Mouse (Mus musculus): ENCODE results near the gene Slc26a8.

The Slc26a8 gene

GRCm38 (mm10) chr17:28698245-28698644 is 8.2 kb upstream of the Slc26a8 start:
- DNase-seq = no peak

DNA sequence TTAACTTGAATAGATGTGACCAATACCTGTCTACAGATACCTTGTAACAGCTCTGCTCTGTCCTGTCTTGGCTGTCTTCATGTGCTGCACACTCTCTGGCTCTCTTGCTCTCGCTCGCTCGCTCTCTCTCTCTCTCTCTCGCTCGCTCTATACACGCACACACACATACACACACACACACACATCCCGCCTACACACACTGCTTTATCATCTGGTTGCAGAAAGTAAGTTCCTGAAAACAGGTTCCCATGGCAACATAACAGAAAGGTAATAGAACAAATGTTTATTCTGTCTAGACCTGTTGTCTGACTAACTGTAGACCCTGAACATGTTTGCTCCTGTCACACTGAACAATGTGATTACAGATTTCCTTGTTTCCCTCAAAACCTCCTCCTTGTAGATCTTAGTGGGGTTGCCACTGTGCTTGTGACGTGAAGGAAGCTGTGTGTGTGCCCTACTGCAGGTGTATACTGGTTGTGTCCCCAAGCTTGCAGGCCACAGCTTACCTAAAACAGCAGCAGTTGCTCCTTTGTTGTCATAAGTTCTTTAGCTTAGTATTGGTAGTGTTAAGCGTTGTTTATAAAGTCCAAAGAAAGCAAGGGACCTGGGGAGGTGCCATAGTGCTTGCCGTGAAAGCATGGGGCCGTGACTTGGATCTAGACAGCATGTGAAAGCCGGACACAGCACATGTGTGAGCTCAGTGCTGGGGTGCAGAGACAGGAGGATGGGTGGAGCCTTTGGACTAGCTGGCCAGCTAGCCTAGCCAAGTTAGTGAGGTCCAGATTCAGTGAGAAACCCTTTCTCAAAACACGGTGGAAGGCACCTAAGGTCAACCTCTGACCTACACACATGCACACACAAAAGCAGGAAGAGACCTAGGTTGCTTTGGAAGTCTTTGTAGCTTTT is 7.5 kb upstream of the Slc26a8 start:
- DNase-seq = no peak

GRCm38 (mm10) chr17:28696641-28697040 is 6.6 kb upstream of the Slc26a8 start:
- DNase-seq = peak; percentile 67

- DNase-seq = no peak
Measured at GRCm38 (mm10) chr17:28694832-28695231, 4.8 kb upstream of the Slc26a8 start.

GRCm38 (mm10) chr17:28694078-28694477 is 4.0 kb upstream of the Slc26a8 start:
- DNase-seq = no peak

DNA sequence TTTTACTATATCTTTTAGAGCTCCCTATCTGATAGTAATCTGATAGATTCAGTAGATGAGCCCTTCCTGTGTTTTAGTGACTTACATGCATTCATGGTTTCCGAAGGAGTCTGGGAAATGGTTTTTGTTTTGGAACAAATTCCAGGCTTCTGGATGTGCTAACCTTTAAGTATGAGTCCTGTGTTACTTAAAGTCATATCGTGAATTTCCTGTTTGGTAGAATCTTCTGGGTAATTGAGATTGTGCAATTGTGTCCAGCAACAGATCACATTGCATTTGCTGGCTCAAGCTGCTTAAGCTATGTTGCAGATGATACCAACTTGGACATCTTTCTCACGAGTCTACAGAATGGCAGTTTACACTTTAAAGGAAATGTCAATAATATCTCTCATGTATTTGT is 3.1 kb upstream of the Slc26a8 start:
- DNase-seq = no peak

DNA sequence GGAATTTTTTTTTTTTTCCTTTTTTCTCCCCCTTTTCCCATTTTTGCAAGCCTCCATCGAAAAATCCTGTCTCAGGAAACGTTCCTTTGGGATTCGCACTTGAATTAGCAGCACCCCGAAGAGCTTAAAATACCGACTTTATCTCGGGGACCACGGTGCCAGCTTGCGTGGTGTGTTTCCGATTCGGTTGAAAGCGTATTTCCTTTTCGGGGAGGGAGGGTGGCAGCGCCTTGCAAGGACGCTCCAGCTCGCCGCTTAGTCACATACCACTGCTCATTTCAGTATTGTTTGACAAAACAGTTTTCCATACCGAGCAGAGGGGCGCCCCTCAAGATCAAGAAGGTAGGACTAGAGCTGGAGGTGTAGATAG is 2.3 kb upstream of the Slc26a8 start:
- peak; percentile 43 for DNase-seq

DNA sequence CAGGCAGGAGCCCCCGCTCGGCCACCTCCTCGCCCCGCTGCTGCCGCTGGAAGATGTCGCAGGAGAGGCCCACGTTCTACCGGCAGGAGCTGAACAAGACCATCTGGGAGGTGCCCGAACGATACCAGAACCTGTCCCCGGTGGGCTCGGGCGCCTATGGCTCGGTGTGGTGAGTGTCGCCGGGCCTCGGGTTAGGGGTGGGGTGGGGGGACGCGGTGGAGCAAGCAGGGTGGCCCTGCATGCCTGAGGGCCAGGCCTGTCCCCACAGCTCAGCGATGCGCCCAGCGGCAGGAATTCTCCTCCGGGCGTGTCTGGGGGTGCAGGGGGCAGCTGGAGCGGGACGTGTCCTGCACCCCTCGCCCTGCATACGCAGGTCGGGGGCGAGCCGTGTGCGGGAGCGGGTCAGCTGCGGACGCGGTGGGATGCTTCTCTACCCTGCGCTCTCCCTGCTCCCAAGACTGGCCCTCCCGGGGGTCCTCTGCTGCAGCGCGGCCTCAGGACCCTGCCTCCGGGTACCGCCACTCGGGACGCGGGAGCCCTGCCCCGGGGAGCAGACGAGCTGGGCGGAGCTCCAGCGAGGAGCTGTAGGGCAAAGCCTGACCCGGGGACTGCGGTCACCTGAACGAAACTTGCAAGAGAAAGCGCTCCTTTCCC is 1.8 kb upstream of the Slc26a8 start:
- DNase-seq = peak; percentile 72

DNA sequence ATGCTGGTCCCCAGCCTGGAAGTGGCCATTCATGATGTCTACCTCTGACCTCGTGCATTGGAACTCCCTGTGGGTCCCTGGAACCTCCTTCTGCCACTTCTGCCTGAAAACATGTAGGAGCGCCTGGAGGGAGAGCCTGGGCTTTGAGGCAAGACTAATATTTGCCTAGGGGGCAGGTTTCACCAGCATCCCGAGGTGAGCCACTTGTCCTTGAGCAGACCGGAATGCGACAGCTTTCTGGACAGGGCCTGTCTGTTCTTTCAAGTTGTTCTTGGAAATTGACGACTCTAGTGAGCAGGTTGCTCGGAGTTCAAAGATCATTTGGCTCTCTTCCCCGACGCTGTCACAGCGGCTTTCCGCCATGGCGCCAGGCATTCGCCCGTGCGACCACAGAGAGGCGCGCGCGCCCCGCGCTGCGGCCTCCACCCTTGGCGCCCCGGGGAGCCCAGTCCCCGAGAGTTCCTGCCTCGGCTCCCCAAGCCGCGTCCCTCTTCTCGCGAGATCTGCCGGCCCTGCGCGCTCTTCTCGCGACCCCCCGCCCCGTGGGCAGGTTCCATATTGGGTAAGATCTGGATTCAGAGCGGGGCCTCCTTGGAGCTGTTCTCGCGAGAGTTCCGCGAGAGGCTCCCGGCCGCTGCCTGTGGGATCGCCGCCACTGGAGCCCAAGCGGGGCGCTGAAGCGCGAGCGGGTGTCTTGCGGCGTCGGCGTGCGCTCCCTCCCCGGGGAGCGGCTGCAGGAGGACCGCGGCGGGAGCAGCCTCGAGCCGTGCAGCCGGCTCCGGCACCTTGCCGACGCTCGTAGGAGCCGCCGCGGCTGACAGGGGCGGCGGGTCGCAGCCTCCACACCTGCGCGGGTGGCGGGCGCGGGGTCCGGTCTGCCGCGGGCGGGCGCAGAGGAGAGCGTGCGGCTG is 998 bp upstream of the Slc26a8 start, which contains the start of gene Mapk14:
TSS of gene Mapk14 (plus strand) at position 554 of the 911 bp plus-strand sequence.
- DNase-seq = peak; percentile 100

DNA sequence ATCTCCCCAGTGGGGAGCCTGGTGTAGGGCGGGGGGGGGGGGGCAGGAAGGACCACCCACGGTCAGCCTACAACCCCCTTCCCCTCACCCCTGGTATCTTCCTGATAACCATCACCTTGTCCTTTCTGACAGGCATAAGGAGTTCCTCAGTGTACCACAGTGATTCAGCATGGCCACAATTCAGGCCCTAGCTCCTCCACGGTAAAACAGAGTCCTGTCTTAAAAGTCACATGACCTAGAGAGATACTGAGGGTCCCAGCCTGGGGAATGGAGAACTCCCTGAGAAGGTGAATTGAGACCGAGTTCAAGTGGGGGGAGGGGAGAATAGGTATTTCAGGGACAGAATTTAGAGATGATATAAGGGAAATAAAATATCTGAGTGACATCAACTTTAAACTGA is 2.7 kb downstream of the Slc26a8 start:
- DNase-seq = no peak

GRCm38 (mm10) chr17:28684631-28685030 is 5.4 kb downstream of the Slc26a8 start:
- DNase-seq = no peak

DNA sequence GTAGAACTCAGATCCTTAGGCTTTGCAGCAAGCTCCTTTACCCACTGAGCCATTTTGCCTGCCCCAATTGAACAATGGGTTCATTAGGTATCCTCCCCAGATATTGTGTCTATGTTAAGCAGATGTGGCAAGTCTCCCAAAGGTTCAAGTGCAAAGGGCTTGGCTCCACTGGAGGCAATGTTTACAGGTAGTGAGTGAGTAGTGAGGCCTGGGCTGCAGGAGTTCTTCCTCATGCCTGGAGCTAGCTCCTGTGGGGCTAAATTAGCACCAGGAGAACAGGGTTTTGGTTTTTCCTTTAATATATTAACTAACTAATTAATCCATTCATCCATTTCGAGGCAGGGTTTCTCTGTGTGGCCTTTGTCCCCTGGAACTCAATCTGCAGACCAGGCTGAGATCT is 6.4 kb downstream of the Slc26a8 start:
- peak; percentile 85 for DNase-seq

- peak; percentile 85 for DNase-seq
Measured at GRCm38 (mm10) chr17:28682311-28683084, 7.5 kb downstream of the Slc26a8 start.

DNA sequence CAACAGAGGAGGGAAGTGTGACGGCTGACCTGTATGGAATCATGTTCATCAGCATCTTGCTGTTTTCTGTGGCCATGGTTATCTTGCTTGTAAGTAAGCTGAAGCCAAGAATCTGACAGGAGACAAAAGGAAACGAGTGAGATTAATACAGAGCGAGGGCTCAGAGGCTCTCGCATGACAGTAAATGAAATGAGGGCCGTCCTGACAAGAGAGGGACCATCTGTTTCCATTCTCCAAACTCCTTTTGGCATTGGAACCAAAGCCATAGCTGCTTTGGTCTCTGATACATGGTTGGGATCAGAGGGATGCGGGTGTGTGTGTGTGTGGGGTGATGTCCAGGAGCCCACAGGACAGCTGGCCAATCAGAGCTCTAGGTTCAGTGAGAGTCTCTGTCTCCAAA is 30.5 kb downstream of the Slc26a8 start:
- no peak for DNase-seq

DNA sequence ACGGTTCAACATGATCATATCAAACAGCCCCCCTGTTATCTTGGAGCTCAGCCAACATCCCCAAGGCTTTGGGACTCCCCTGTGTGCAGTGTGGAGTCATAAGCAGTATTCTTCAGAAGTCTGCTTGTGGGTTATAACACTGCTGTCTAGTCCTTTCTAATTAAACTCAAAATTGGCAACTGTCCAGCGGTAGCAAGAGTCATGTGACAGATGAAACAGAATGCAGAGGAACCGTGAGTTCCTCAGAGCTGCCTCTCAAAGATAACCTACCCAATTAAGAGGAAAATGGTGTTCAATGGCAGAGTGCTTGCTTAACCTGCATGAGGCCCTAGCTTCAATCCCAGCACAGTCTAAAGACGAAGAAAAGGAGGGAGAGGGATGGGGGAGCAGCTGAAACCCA is 32.1 kb downstream of the Slc26a8 start:
- no peak for DNase-seq

GRCm38 (mm10) chr17:28650268-28650667 is 39.8 kb downstream of the Slc26a8 start:
- no peak for DNase-seq

DNA sequence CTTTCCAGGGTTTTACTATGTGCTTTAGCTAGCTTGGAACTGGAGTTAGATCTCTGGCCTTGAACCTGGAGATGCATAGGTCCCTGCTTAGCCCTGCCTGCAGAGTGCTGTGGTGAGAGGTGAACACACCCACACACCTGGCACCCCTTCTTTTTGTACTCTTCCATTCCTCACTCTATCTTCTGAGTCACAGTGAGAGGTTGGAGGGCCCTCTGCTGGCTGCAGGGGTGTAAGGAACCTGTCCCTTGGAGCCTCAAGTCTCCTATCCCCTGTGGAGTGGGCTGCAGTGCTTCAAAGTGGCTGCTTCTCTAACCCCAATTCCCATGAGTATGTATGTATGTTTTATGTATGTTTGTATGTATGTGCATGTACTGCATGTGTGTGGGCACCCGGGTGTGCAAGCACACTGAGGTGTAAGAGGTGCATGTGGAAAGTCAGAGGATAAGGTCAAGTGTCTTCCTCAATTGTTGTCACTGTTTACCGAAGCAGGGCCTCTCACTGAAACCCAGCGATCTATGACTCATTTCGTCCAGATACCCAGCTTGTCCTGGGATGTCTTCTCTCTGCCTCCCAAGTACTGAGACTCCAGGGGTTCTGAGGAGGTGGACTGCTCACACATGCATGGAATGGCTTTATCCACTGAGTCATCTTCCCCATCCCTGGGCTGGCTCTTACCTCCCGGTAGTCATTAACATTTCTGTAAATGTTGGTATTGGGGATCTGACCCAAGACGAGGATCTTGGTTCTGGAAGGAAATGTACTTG is 41.2 kb downstream of the Slc26a8 start:
- DNase-seq = peak; percentile 17

- no peak for DNase-seq
Measured at GRCm38 (mm10) chr17:28646221-28646620, 43.8 kb downstream of the Slc26a8 start.

DNA sequence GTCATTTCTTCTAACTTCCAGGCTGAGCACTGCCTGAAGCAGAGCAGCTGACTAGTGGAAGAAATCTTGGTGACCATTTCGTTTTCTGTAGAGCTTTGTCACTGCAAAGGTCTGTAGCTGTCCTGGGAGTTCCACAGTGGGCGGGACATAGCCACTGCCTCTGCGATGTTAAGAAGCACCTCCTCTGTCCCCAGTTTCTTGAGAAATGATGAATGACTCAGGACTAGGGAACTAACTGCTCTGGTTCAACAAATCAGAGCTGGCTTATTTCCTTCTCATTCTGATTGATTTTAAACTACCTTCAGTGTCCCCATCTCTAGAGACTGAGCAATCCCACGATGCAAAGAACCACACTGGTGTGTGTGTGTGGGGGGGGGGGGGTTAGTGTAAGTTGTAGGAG is 45.9 kb downstream of the Slc26a8 start:
- no peak for DNase-seq

DNA sequence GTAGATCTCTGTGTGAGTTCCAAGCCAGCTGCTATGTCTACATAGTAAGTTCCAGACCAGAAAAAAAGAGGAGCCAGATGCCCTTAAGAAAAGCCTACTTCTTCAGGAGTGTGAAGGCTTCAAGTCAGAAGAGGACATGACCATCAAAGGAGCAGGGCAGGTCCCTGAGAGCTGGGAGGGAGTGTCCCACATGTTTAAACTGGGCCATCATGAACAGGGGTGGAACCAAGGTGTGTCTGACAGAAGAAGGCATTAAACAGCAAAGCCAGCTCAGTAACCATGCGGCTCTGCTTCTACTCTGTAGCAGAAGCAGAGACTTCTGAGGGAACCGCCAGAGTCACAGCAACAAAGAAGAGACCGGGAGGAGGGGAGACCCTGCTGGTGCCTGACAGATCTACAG is 46.3 kb downstream of the Slc26a8 start:
- no peak for DNase-seq

DNA sequence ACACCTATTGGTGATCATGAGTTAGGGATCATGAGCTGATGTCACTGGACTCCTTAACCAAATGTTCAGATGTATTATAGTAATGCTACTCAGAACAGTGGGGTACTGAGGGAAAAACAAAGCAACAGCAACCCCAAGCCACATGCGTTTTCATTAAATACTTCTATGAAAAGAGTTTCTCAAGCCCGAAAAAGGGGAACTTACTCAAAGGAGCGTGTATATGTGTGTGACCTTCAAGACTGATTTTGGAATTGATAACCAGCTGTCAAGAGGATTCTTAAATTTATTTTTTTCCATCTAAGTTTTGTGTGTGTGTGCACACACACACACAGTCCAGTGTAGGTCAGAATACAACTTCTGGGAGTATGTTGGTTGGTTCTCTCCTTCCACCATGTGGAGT is 49.9 kb downstream of the Slc26a8 start:
- DNase-seq = no peak

Data from kidney, adult 11 months (tissue).